Mouse (Mus musculus): ENCODE results near the gene Wdr38. TPM values are rescaled to one million over a fixed set of nuclear protein-coding genes. Genes with fewer than 3 reads are reported as not detected.
"Not testable (repeated sequence)": the region's sequence is repeated elsewhere in the genome, so short reads cannot be mapped to it uniquely, and the experiment has no call there.

Wdr38 gene
- polyA plus RNA-seq, 1 experiment from 2014 or later = 0.89 TPM

GRCm38 (mm10) chr2:39008954-39009365, 11.7 kb downstream of the Wdr38 start:
- 15% methylated on average over 3 of the region's 3 CpGs for WGBS (ENCODE audit: insufficient replicate concordance)
- Histone ChIP-seq H3K4me2 (peak overlapping the region; percentile 96), H3K36me3 (peaks cover 32% of the 10 kb centered on the region), H3K4me3 (peak overlapping the region; percentile 94), H3K27ac (peak overlapping the region; percentile 97), H3K4me1 (peaks cover 68% of the 10 kb centered on the region), H3K9ac (peak overlapping the region; percentile 95), H3K9me3 (replicated peaks) (no peaks in the 10 kb centered on the region), H3K27me3 (replicated peaks) (no peaks in the 10 kb centered on the region)
- ATAC-seq = no peak

GRCm38 (mm10) chr2:39010144-39010543, 12.9 kb downstream of the Wdr38 start:
- peaks cover 41% of the 10 kb centered on the region for H3K36me3 ChIP-seq
- H3K9me3 ChIP-seq (replicated peaks); H3K27ac ChIP-seq; H3K4me2 ChIP-seq; ATAC-seq; H3K9ac ChIP-seq; H3K27me3 ChIP-seq (replicated peaks); H3K4me3 ChIP-seq: not testable (repeated sequence)
- WGBS (ENCODE audit: insufficient replicate concordance) = 88% methylated on average over 5 of the region's 5 CpGs
- H3K4me1 ChIP-seq = peaks cover 62% of the 10 kb centered on the region

GRCm38 (mm10) chr2:39011264-39011663, 14.0 kb downstream of the Wdr38 start:
- Histone ChIP-seq H3K4me1 (peaks cover 55% of the 10 kb centered on the region), H3K27me3 (replicated peaks) (no peaks in the 10 kb centered on the region)

DNA sequence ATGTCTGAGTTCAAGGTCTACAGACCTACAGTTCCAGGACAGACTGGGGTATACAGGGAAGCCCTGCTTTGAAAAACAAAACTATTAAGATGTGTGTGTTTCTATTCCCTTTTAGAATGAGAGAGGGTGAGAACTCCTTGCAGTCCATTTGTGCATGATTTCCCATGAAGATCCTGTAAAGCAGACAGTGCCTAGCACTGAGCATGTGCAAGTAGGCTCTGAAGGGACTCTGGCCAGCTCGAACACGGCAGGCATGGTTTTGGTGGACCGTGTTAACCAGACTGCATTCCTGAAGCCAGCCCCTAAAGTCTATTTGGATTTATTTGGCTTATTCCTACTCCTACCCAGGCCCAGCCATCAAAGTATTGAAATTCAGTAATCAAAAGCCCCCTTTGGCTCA, 14.7 kb downstream of the Wdr38 start:
- H3K4me3 ChIP-seq = no peak overlapping the region
- H3K36me3 ChIP-seq = peaks cover 59% of the 10 kb centered on the region
- H3K27me3 ChIP-seq (replicated peaks) = no peaks in the 10 kb centered on the region
- H3K4me2 ChIP-seq = no peak overlapping the region
- ATAC-seq = no peak
- H3K9ac ChIP-seq = no peak overlapping the region
- H3K9me3 ChIP-seq (replicated peaks) = no peaks in the 10 kb centered on the region
- WGBS (ENCODE audit: insufficient replicate concordance) = 88% methylated on average over 3 of the region's 3 CpGs
- peaks cover 48% of the 10 kb centered on the region for H3K4me1 ChIP-seq
- H3K27ac ChIP-seq = no peak overlapping the region

More at GRCm38 (mm10) chr2:39011264-39011663, 14.0 kb downstream of the Wdr38 start:
- H3K36me3 ChIP-seq = peaks cover 52% of the 10 kb centered on the region
- no peak for ATAC-seq
- no peak overlapping the region for H3K4me3 ChIP-seq
- no peak overlapping the region for H3K4me2 ChIP-seq
- H3K9ac ChIP-seq = no peak overlapping the region
- no peak overlapping the region for H3K27ac ChIP-seq
- no peaks in the 10 kb centered on the region for H3K9me3 ChIP-seq (replicated peaks)

DNA sequence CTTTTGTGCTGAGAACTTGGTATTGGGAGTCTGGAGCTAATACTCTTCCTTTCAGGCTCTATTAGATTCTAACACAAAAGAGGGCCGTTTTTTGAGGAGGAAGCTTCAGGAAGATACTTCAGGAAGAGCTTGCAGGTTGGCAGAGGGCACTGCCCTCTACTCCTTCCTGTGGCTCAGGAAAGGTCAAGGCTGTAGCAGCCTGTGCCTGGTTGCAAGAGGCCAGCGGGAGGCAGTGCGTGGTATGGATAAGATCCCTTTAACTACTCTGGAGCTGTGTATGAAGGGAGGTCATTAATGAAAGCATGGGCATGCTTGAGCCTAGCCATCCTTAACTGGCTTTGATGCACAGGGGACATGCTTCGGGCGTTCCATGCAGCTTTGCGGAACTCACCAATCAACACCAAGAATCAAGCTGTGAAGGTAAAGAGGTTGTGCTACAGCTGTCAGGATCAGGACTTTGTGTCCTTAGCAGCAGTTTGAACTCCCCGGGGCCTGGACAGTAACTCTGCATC, 15.5 kb downstream of the Wdr38 start:
- no peak overlapping the region for H3K27ac ChIP-seq
- no peaks in the 10 kb centered on the region for H3K27me3 ChIP-seq (replicated peaks)
- ATAC-seq = no peak
- H3K9me3 ChIP-seq (replicated peaks) = no peaks in the 10 kb centered on the region
- 78% methylated on average over 7 of the region's 7 CpGs for WGBS (ENCODE audit: insufficient replicate concordance)
- H3K4me1 ChIP-seq = peaks cover 42% of the 10 kb centered on the region
- H3K36me3 ChIP-seq = peaks cover 66% of the 10 kb centered on the region
- H3K4me2 ChIP-seq = no peak overlapping the region
- H3K4me3 ChIP-seq = no peak overlapping the region
- H3K9ac ChIP-seq = no peak overlapping the region

DNA sequence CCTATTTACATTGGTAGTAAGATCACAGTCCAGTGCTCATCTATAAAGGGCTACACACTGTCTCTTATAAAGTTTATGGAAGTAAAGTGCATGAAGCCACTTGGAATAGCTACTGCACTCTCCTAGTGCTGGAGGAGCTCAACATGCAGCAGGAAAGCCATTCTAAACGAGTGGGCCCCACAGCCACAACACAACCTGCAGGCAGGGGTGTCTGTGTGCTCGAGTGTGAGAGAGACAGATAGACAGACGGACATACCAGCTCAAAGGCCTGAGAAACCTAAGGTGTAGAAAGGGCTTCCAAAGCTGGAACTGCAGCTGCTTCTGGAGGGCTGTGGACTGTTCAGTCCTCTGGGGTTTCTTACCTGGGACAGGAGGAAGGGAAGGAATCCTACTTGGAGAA, 19.3 kb downstream of the Wdr38 start:
- Histone ChIP-seq H3K4me3 (no peak overlapping the region), H3K9me3 (replicated peaks) (no peaks in the 10 kb centered on the region), H3K27ac (no peak overlapping the region), H3K4me1 (peaks cover 14% of the 10 kb centered on the region), H3K27me3 (replicated peaks) (no peaks in the 10 kb centered on the region), H3K36me3 (peaks cover 94% of the 10 kb centered on the region), H3K9ac (no peak overlapping the region), H3K4me2 (no peak overlapping the region)
- ATAC-seq = no peak
- 58% methylated on average over 3 of the region's 3 CpGs for WGBS (ENCODE audit: insufficient replicate concordance)

GRCm38 (mm10) chr2:39020004-39020403, 22.7 kb downstream of the Wdr38 start:
- H3K27me3 ChIP-seq (replicated peaks) = no peaks in the 10 kb centered on the region
- no peak overlapping the region for H3K4me3 ChIP-seq
- H3K9me3 ChIP-seq (replicated peaks) = no peaks in the 10 kb centered on the region
- H3K27ac ChIP-seq = no peak overlapping the region
- WGBS (ENCODE audit: insufficient replicate concordance) = 76% methylated on average over 1 of the region's 1 CpGs
- no peak overlapping the region for H3K4me2 ChIP-seq
- H3K9ac ChIP-seq = no peak overlapping the region
- H3K36me3 ChIP-seq = peaks cover 95% of the 10 kb centered on the region
- H3K4me1 ChIP-seq = no peaks in the 10 kb centered on the region
- ATAC-seq = no peak

GRCm38 (mm10) chr2:39031611-39032010, 34.3 kb downstream of the Wdr38 start:
- 85% methylated on average over 1 of the region's 1 CpGs for WGBS (ENCODE audit: insufficient replicate concordance)
- no peaks in the 10 kb centered on the region for H3K9me3 ChIP-seq (replicated peaks)
- no peak overlapping the region for H3K4me3 ChIP-seq
- no peak overlapping the region for H3K9ac ChIP-seq
- H3K36me3 ChIP-seq = peaks cover 87% of the 10 kb centered on the region
- H3K27ac ChIP-seq = no peak overlapping the region
- H3K4me2 ChIP-seq = no peak overlapping the region
- ATAC-seq = no peak
- peaks cover 6% of the 10 kb centered on the region; the same call in 1 of the 2 replicates for H3K4me1 ChIP-seq
- H3K27me3 ChIP-seq (replicated peaks) = no peaks in the 10 kb centered on the region

DNA sequence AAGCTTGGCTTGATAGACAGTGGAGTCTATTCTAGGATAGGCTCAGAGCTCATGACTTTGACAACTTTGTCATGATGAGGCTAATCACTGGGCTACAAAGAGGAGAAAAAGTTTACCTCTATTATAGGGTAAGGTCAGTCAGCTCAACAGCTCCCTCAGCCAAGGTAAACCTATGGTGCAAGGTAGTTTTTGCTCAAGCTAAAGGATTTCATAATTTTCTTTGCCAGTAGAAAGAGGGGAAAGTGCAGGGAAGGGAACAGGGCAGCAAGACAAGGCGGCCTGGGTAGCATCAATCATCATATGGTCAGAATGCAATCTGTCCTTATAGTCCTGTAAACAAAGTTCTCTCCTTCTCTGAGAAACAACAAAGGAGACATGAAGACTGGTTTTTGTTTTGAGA, 42.9 kb downstream of the Wdr38 start:
- no peaks in the 10 kb centered on the region for H3K4me1 ChIP-seq
- ATAC-seq = no peak
- H3K27me3 ChIP-seq (replicated peaks) = no peaks in the 10 kb centered on the region
- H3K9ac ChIP-seq = no peak overlapping the region
- peaks cover 82% of the 10 kb centered on the region for H3K36me3 ChIP-seq
- no peak overlapping the region for H3K4me3 ChIP-seq
- H3K9me3 ChIP-seq (replicated peaks) = no peaks in the 10 kb centered on the region
- no peak overlapping the region for H3K4me2 ChIP-seq
- no peak overlapping the region for H3K27ac ChIP-seq
- WGBS (ENCODE audit: insufficient replicate concordance) = 70% methylated on average over 1 of the region's 1 CpGs

- H3K36me3 ChIP-seq = peaks cover 90% of the 10 kb centered on the region
- H3K27me3 ChIP-seq (replicated peaks) = no peaks in the 10 kb centered on the region
- no peaks in the 10 kb centered on the region for H3K4me1 ChIP-seq
- no peak overlapping the region for H3K4me2 ChIP-seq
- no peaks in the 10 kb centered on the region for H3K9me3 ChIP-seq (replicated peaks)
- 85% methylated on average over 1 of the region's 1 CpGs for WGBS (ENCODE audit: insufficient replicate concordance)
- no peak overlapping the region for H3K27ac ChIP-seq
- no peak for ATAC-seq
- H3K4me3 ChIP-seq = no peak overlapping the region
- no peak overlapping the region for H3K9ac ChIP-seq
Measured at GRCm38 (mm10) chr2:39048515-39048914, 51.2 kb downstream of the Wdr38 start.

Other genes with a start within 250 kb of the Wdr38 start
- gene Nr6a1, start 69.8 kb upstream of the Wdr38 start, polyA plus RNA-seq (2016; fragmentation: Nextera tagmentation; extraction: Ambion mirVana) = 2.1 and 2.4 TPM in 2 replicates
- gene Olfml2a, start 65.5 kb upstream of the Wdr38 start, polyA plus RNA-seq (2016; fragmentation: Nextera tagmentation; extraction: Ambion mirVana) = 0.12 and 0.13 TPM in 2 replicates
- 83.0 and 84.9 TPM in 2 replicates for gene Arpc5l, start 7.9 kb downstream of the Wdr38 start, polyA plus RNA-seq (2016; fragmentation: Nextera tagmentation; extraction: Ambion mirVana)
- 995 and 1,050 TPM in 2 replicates for gene Rpl35, start 8.1 kb downstream of the Wdr38 start, polyA plus RNA-seq (2016; fragmentation: Nextera tagmentation; extraction: Ambion mirVana)
- 12.1 and 15.9 TPM in 2 replicates for gene Golga1, start 68.1 kb downstream of the Wdr38 start, polyA plus RNA-seq (2016; fragmentation: Nextera tagmentation; extraction: Ambion mirVana)
- gene Scai, start 193.3 kb downstream of the Wdr38 start, polyA plus RNA-seq (2016; fragmentation: Nextera tagmentation; extraction: Ambion mirVana) = 3.2 and 4.1 TPM in 2 replicates
- gene Ppp6c, start 229.0 kb downstream of the Wdr38 start, polyA plus RNA-seq (2016; fragmentation: Nextera tagmentation; extraction: Ambion mirVana) = 61.2 and 63.4 TPM in 2 replicates

Data from liver, embryonic 12.5 days (tissue).